Mouse (Mus musculus): ENCODE measurements around the gene Vmn1r85. TPM values are rescaled to one million over a fixed set of nuclear protein-coding genes. Genes with fewer than 3 reads are reported as not detected.

Vmn1r85 gene
- polyA plus RNA-seq, 1 experiment from 2014 or later, result 0.06 TPM

DNA sequence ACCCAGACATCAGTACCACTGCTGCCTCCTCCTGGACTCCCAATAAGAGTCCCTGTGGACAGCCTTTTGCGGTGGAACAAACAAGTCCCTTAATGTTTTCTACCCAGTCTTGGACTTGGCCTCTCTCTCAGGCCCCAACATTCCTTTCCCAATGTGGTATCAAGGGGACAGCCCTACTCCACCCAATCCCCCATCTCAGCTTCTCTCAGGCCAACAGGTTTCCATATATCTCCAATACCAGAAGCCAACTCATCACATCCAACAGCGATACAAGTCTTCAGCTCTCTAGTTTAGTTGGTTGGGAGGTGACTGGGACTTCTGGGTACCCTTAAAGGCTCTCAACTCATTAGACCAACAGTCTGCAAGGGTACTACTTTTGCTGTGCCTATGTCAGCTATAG is 41.5 kb downstream of the Vmn1r85 start:
- WGBS, result 97% methylated on average over 2 of the region's 2 CpGs
- Histone ChIP-seq H3K36me3 (no peaks in the 10 kb centered on the region), H3K4me3 (peak overlapping the region; percentile 55), H3K9ac (replicated peaks) (0 out of 2 replicates have a peak overlapping the region, but pooled peaks have one; percentile 58), H3K4me2 (replicated peaks) (peak overlapping the region; percentile 59), H3K27me3 (no peaks in the 10 kb centered on the region), H3K4me1 (peaks cover 12% of the 10 kb centered on the region), H3K27ac (replicated peaks) (no peak overlapping the region), H3K9me3 (no peaks in the 10 kb centered on the region)
- ATAC-seq (replicated peaks), result no peak; the same call in 1 of the 2 replicates

DNA sequence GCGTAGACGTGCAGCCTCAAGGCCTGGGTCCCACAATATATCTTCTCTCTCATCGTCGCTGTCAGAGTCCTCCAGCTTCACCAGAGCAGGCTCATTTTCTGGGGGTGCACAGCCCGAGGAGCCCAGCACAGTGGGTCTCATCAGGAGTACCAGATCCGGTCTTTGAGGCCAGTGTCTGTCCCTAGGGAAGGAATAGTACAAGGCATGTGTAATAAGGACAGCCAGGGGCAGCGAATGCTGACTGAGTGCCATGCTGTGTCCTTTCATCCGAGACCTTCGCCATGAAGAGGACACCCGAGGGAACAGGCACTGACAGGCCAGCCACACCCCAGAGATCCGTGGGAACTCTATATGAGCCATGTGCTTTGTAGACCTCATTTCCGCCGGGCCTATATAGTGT is 42.0 kb downstream of the Vmn1r85 start:
- ATAC-seq (replicated peaks), result no peak
- no peaks in the 10 kb centered on the region for H3K9me3 ChIP-seq
- WGBS, result 91% methylated on average over 13 of the region's 13 CpGs

DNA sequence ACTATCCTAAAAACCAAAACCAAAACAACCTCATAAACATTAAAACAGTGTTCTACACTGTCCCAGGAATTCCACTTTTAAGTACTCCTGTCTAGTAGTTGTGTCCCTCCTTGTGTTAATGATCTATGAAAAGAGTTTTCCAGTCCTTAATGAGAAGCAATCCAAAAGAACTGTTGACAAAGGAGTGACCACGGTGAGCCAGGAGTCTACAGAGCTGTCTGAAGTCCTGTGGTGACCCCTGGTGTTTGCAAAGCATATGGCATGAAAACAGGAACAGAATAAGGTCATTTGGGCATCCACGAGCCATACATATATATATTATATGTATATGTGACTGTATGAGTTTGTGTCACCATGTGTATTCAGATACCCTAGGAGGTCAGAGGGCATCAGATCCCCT is 48.9 kb downstream of the Vmn1r85 start:
- Histone ChIP-seq H3K27ac (replicated peaks) (no peak overlapping the region), H3K4me3 (no peak overlapping the region), H3K9me3 (no peaks in the 10 kb centered on the region), H3K27me3 (peaks cover 37% of the 10 kb centered on the region), H3K9ac (replicated peaks) (no peak overlapping the region), H3K36me3 (no peaks in the 10 kb centered on the region), H3K4me1 (peaks cover 16% of the 10 kb centered on the region), H3K4me2 (replicated peaks) (no peak overlapping the region)
- 4% methylated on average over 2 of the region's 2 CpGs for WGBS
- 0 out of 2 replicates have a peak, but pooled peaks have one; percentile 7 for ATAC-seq (replicated peaks)

More for the DNA sequence above, 42.0 kb downstream of the Vmn1r85 start:
- Histone ChIP-seq H3K4me1 (peaks cover 12% of the 10 kb centered on the region), H3K9ac (replicated peaks) (no peak overlapping the region), H3K27ac (replicated peaks) (no peak overlapping the region), H3K36me3 (no peaks in the 10 kb centered on the region), H3K4me2 (replicated peaks) (no peak overlapping the region), H3K27me3 (no peaks in the 10 kb centered on the region), H3K4me3 (no peak overlapping the region)

DNA sequence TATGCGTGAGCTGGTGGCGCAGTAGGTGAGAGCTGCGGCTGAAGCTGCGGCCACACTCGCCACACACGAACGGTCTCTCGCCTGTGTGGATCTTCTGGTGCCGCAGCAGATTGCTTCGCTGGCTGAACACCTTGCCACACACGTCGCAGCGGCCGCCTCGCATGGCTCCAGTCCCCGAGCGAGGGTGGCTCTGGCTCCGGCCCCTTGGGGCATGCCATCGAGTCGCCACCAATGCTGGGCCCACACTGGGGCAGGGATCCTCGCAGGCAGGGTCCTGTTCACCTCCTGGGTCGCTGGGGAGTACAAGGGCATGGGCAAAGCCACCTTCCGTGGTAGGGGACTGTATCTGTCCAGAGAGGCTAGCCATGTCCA is 50.7 kb downstream of the Vmn1r85 start:
- Histone ChIP-seq H3K9me3 (no peaks in the 10 kb centered on the region), H3K4me1 (peaks cover 16% of the 10 kb centered on the region), H3K27ac (replicated peaks) (no peak overlapping the region), H3K9ac (replicated peaks) (peak overlapping the region; percentile 69), H3K36me3 (no peaks in the 10 kb centered on the region), H3K4me2 (replicated peaks) (peak overlapping the region; percentile 92), H3K27me3 (peaks cover 37% of the 10 kb centered on the region), H3K4me3 (peak overlapping the region; percentile 49)
- ATAC-seq (replicated peaks), result peak; percentile 33
- WGBS, result 3% methylated on average over 23 of the region's 23 CpGs

DNA sequence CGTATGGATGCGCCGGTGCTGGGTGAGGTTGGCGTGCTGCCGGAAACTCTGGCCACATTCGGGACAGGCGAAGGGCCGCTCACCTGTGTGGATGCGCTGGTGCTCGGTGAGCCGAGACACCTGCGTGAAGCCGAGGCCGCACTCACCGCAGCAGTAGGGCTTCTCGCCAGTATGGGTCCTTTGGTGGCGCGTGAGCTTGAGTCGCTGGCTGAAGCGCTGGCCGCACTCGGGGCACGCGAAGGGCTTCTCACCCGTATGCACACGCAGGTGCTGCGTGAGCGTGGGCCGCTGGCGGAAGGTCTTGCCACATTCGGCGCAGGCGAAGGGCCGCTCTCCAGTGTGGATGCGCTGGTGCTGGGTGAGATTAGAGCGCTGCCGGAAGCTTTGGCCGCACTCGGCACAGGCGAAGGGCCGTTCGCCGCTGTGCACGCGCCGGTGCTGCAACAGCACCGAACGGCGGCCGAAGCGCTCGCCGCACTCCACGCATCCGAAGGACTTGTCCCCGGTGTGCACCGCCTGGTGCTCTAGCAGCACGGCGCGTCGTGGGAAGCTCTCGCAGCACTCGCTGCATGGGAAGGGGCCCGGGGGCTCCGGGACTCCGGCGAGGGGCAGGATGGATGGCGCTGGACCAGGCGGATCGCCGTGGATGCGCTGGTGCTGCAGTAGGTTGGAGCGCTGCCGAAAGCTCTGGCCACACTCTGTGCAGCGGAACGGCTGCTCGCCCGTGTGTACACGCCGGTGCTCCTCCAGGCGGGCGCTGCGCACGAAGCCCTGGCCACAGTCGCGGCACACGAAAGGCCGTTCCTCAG is 51.3 kb downstream of the Vmn1r85 start:
- peak overlapping the region; percentile 49 for H3K4me3 ChIP-seq
- peaks cover 37% of the 10 kb centered on the region for H3K27me3 ChIP-seq
- peak; percentile 53 for ATAC-seq (replicated peaks)
- H3K4me2 ChIP-seq (replicated peaks), result peak overlapping the region; percentile 92
- WGBS, result 5% methylated on average over 88 of the region's 88 CpGs
- H3K9ac ChIP-seq (replicated peaks), result peak overlapping the region; percentile 69
- no peaks in the 10 kb centered on the region for H3K9me3 ChIP-seq
- H3K4me1 ChIP-seq, result peaks cover 22% of the 10 kb centered on the region
- H3K27ac ChIP-seq (replicated peaks), result no peak overlapping the region
- H3K36me3 ChIP-seq, result no peaks in the 10 kb centered on the region

DNA sequence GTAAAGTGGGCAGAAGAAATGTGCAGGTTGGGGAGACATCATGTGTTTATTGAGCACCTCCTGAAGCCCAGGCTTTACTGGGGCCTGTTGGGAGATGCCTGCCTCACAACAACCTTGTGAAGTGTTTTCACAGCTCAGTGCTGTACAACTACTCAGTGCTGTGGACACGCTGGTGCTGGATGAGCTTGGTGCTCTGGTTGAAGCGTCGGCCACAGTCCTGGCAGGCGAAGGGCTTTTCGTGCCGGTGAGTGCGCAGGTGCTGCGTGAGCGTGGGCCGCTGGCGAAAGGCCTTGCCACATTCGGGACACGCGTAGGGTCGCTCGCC is 51.9 kb downstream of the Vmn1r85 start:
- H3K4me1 ChIP-seq, result peaks cover 25% of the 10 kb centered on the region
- H3K4me3 ChIP-seq, result peak overlapping the region; percentile 49; the same call in 1 of the 2 replicates
- H3K4me2 ChIP-seq (replicated peaks), result peak overlapping the region; percentile 92
- no peak overlapping the region for H3K9ac ChIP-seq (replicated peaks)
- ATAC-seq (replicated peaks), result no peak
- H3K27me3 ChIP-seq, result peaks cover 37% of the 10 kb centered on the region
- no peaks in the 10 kb centered on the region for H3K9me3 ChIP-seq
- H3K36me3 ChIP-seq, result no peaks in the 10 kb centered on the region
- H3K27ac ChIP-seq (replicated peaks), result no peak overlapping the region
- 41% methylated on average over 16 of the region's 16 CpGs for WGBS

DNA sequence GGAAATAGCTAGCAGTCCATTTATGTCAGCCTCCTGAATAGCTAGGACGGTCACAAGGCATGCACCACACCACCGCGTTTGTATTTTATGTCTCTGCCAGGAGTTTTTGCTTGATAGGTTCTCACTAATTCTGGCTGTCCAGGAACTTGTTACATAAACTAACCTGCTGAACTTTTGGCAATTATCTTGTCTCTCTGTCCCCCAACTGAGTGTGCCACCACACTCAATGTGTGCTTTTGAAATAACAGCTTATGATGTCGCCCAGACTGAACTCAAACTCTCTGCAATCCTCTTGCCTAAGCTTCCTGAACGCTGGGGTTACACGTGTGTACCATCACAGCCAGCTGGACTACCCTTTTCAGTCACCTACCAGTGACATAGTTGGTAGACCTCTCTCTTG is 52.5 kb downstream of the Vmn1r85 start:
- Histone ChIP-seq H3K9me3 (no peaks in the 10 kb centered on the region), H3K9ac (replicated peaks) (no peak overlapping the region), H3K27me3 (peaks cover 37% of the 10 kb centered on the region), H3K4me2 (replicated peaks) (no peak overlapping the region), H3K4me1 (peaks cover 25% of the 10 kb centered on the region), H3K27ac (replicated peaks) (no peak overlapping the region), H3K4me3 (no peak overlapping the region), H3K36me3 (no peaks in the 10 kb centered on the region)
- ATAC-seq (replicated peaks), result no peak
- 76% methylated on average over 6 of the region's 6 CpGs for WGBS

DNA sequence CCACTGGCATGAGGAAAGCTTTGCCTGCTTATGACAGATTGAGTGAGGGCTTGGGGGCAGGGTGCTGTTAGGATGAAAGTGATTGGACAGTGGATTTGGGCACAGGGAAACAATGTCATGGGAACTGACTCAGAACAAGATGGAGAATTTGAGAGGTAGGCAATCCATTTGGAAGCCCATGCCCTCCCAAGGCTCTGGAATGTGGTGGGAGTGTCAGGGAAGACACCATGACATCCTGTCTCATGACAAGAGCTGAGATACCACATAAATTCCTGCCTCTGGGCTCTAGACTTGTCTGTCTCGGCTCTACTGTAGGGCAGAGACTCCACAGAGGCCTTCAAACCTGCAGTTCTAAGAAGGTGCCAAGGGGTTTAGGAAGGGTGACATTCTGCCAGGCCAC is 53.7 kb downstream of the Vmn1r85 start:
- Histone ChIP-seq H3K9me3 (no peaks in the 10 kb centered on the region), H3K4me3 (no peak overlapping the region), H3K9ac (replicated peaks) (no peak overlapping the region), H3K27ac (replicated peaks) (no peak overlapping the region), H3K4me1 (peaks cover 34% of the 10 kb centered on the region), H3K4me2 (replicated peaks) (no peak overlapping the region), H3K36me3 (peaks cover 1% of the 10 kb centered on the region; the same call in 1 of the 2 replicates), H3K27me3 (peaks cover 37% of the 10 kb centered on the region)
- no peak for ATAC-seq (replicated peaks)
- WGBS, result 76% methylated on average over 1 of the region's 1 CpGs

DNA sequence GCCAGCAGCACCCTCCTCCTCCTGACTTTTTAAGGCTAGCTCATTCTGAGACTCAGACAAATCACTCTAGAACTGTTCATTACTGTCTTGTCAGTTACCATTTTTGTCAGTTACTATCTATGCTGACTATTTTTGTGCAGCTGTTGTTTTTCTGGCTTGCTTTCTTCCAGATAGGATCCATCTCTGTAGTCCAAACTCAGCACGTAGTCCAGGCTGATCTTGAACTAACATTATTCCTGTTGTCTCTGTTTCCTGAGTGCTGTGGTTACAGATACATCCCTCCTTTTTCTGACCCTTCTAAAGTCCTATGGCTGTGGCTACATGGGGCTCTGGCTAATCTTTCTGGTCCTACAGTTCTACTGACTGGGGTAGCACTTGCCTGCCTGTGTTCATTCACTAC is 55.8 kb downstream of the Vmn1r85 start:
- no peak for ATAC-seq (replicated peaks)
- peak overlapping the region; percentile 78 for H3K4me2 ChIP-seq (replicated peaks)
- H3K4me3 ChIP-seq, result peak overlapping the region; percentile 90; the same call in 1 of the 2 replicates
- peaks cover 45% of the 10 kb centered on the region for H3K4me1 ChIP-seq
- H3K27ac ChIP-seq (replicated peaks), result peak overlapping the region; percentile 100; the same call in 1 of the 2 replicates
- WGBS, result 85% methylated on average over 1 of the region's 1 CpGs
- peaks cover 26% of the 10 kb centered on the region for H3K27me3 ChIP-seq
- no peaks in the 10 kb centered on the region for H3K9me3 ChIP-seq
- peak overlapping the region; percentile 99 for H3K9ac ChIP-seq (replicated peaks)
- H3K36me3 ChIP-seq, result peaks cover 14% of the 10 kb centered on the region

DNA sequence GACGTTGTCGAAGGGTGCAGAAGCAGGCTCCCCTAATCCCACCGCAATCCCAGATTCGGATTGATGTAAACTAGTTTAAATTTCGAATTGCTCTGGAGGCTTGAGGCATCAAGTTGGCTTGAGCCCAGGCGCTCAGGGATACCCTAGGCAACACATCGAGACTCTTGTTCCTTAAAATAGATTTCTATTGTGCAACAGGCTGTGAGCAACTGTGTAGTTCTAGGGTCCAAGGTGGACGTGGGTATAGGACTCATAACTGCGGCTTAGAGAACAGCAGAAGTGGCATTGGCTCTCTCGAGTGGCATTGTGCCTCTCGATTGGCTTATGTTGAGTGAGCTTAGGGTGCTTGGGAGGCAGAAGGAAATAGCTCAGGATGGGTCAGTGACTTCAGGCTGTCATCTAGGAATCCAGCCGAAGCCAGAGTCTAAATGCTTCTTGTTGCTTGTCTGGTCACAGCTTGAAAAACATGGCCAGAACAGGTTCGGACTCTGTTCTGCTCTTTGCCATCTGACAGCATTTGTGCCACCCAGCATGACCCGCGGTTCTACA is 56.3 kb downstream of the Vmn1r85 start:
- 23% methylated on average over 15 of the region's 15 CpGs for WGBS
- Histone ChIP-seq H3K4me2 (replicated peaks) (peak overlapping the region; percentile 78), H3K9ac (replicated peaks) (peak overlapping the region; percentile 99), H3K36me3 (peaks cover 14% of the 10 kb centered on the region), H3K4me3 (peak overlapping the region; percentile 90), H3K4me1 (peaks cover 45% of the 10 kb centered on the region), H3K27ac (replicated peaks) (peak overlapping the region; percentile 100), H3K27me3 (peaks cover 21% of the 10 kb centered on the region), H3K9me3 (no peaks in the 10 kb centered on the region)
- ATAC-seq (replicated peaks), result no peak

DNA sequence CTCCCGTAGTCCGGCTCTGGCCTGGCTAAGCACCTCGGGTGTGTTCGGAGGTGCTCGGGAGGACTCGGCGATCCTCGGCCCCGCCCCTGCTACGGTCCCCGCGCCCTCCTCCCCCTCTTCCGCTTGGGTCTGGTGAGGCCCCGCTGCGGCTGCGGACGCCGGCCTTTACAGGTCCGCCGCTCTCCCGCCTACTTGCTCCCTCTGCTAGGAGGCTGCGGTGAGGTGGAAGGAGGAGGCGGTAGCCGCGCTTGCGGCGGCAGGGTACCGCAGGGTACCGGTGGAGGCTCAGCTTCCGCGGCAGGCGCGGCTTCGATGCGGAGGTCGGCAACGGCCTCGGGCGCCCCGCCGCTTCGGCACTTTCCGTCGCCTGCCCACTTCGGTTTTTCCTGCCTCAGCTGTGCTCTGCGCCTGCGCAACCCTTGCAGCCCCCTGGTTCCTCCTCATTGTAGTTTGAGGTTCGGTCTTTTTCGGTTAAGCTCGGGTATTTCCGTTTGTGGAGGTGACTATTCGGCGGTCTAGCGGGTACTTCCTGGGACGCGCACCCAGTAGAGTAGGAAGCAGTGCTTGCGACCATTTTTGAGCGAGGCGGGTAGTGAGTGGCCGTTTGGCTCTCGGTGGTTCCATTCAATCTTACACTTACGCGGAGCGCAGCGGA is 56.9 kb downstream of the Vmn1r85 start, which contains the start of gene Ube2m:
Gene Ube2m, minus strand, starts transcription at position 375 of the 655 bp plus-strand sequence.
- Histone ChIP-seq H3K4me2 (replicated peaks) (peak within 1 kb of the TSS; percentile 78), H3K4me1 (peaks cover 46% of the 10 kb centered on the region), H3K9me3 (no peaks in the 10 kb centered on the region), H3K4me3 (peak within 1 kb of the TSS; percentile 90), H3K27ac (replicated peaks) (peak within 1 kb of the TSS; percentile 100), H3K9ac (replicated peaks) (peak within 1 kb of the TSS; percentile 99), H3K36me3 (peaks cover 18% of the 10 kb centered on the region), H3K27me3 (peaks cover 15% of the 10 kb centered on the region)
- under 1% methylated on average over 63 of the region's 65 CpGs for WGBS
- ATAC-seq (replicated peaks), result peak; percentile 92

DNA sequence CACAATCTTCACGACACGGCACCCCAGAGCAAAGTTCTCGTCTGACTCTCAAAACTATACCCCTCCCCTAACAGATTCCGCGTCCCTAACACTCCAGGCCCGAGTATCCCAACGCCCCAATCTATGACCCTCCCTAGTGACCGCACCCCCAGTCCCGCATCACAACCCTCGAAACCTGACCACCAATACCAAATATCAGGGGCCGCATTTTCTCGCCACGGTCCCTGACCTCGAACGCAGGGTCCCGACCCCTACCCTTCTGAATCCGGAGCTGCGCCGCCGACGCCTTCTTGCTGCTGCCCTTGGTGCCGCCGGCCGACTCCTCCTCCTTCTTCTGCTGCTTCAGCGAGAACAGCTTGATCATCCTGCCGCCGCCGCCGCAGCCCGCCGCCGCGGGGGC is 57.6 kb downstream of the Vmn1r85 start:
- peak; percentile 1; the same call in 1 of the 2 replicates for ATAC-seq (replicated peaks)
- peak overlapping the region; percentile 78 for H3K4me2 ChIP-seq (replicated peaks)
- peak overlapping the region; percentile 99 for H3K9ac ChIP-seq (replicated peaks)
- peak overlapping the region; percentile 90 for H3K4me3 ChIP-seq
- peaks cover 8% of the 10 kb centered on the region for H3K27me3 ChIP-seq
- peaks cover 50% of the 10 kb centered on the region for H3K4me1 ChIP-seq
- peaks cover 25% of the 10 kb centered on the region for H3K36me3 ChIP-seq
- H3K27ac ChIP-seq (replicated peaks), result peak overlapping the region; percentile 100
- H3K9me3 ChIP-seq, result no peaks in the 10 kb centered on the region
- under 1% methylated on average over 32 of the region's 33 CpGs for WGBS

All from forebrain, embryonic 15.5 days (tissue).